Mouse (Mus musculus) midbrain, embryonic 10.5 days (tissue): Measurements from ENCODE around the gene Slc12a8. TPM values are rescaled to one million over a fixed set of nuclear protein-coding genes. Genes with fewer than 3 reads are reported as not detected.

ENCODE experiments used
- DNase-seq: peaks from one replicate; pipeline ENCODE4 v3.0.0-alpha.2; 2017; ENCODE audit warnings: low spot score
- H3K27ac ChIP-seq: fragments of 300-500 bp; sonication (generic); replicated peaks from 2 replicates; pipeline ENCODE4 v1.5.1; 2016; ENCODE audit warnings: mild to moderate bottlenecking
- H3K27me3 ChIP-seq: fragments of 300-500 bp; sonication (generic); 2 replicates; pipeline ENCODE4 v1.6.1; 2016; ENCODE audit warnings: low read depth, mild to moderate bottlenecking; ENCODE audit not compliant: poor library complexity, severe bottlenecking
- H3K36me3 ChIP-seq: fragments of 300-500 bp; sonication (generic); 2 replicates; pipeline ENCODE4 v1.6.1; 2016; ENCODE audit warnings: mild to moderate bottlenecking, moderate library complexity
- H3K4me1 ChIP-seq: fragments of 300-500 bp; sonication (generic); 2 replicates; pipeline ENCODE4 v1.6.1; 2016
- H3K4me3 ChIP-seq: fragments of 300-500 bp; sonication (generic); 2 replicates; pipeline ENCODE4 v1.5.1; 2016; ENCODE audit warnings: mild to moderate bottlenecking, moderate library complexity
- H3K9me3 ChIP-seq: fragments of 300-500 bp; sonication (generic); replicated peaks from 2 replicates; pipeline ENCODE4 v1.6.1; 2016; ENCODE audit warnings: mild to moderate bottlenecking
- WGBS: fragments of 180-500 bp; shearing (Covaris S2); methylation state at CpG from one replicate; pipeline ENCODE4 v1.1.7; 2016; 5-methylcytosine and 5-hydroxymethylcytosine counted together
- polyA plus RNA-seq: library from polyadenylated mRNA; unstranded; fragments of >200 nt; fragmentation: Nextera tagmentation; extraction: Ambion mirVana; gene quantifications from 2 replicates; pipeline ENCODE4 v1.2.1, GENCODE M21; 2016

The Slc12a8 gene
- polyA plus RNA-seq, 1 experiment from 2014 or later = 1.9 TPM

DNA sequence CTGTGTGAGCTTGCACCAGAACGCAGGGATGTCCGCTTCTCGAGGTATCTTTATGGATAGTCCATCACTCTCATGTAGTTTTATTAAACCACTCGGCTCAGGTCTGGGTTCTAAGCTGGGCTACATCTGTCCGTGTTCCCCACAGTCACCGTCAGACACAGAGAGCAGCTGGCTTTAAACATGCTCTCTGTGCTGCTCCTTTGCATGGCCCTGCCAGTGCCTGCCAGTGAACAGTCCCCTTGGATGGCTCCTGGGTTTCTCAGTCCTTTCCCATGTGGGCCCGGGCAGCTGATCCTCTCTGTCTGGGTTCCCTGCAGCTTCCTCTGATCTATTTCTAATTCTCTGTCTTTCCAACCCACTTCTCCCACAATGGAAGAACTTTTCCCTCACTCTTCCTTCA, 93.3 kb downstream of the Slc12a8 start:
- 86% methylated on average over 7 of the region's 7 CpGs for WGBS

DNA sequence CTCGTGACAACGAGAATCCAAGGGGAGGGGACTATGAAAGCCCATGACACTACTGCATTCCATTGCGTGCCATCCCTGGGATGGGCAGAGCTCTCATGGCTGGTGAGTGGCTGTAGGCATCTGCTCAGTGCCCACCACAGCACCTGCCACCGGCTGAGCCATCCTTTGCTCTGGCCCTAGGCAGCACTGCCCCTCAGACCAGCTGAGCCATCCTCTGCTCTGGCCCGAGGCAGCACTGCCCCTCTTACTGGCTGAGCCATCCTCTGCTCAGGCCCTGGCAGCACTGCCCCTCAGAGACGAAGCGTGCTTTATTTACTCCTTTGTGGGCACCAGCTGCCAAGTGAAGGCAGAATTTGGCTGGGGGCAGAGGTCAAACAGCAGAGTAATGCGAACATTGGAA, 94.2 kb downstream of the Slc12a8 start:
- Histone ChIP-seq H3K4me1 (peaks cover 44% of the 10 kb centered on the region), H3K9me3 (no peaks in the 10 kb centered on the region), H3K27ac (peak overlapping the region; percentile 91), H3K4me3 (no peak overlapping the region), H3K36me3 (no peaks in the 10 kb centered on the region), H3K27me3 (no peaks in the 10 kb centered on the region)
- 81% methylated on average over 8 of the region's 8 CpGs for WGBS
- no peak for DNase-seq

More for the DNA sequence above, 93.3 kb downstream of the Slc12a8 start:
- Histone ChIP-seq H3K9me3 (no peaks in the 10 kb centered on the region), H3K27me3 (no peaks in the 10 kb centered on the region), H3K27ac (peak overlapping the region; percentile 91), H3K36me3 (no peaks in the 10 kb centered on the region), H3K4me3 (no peak overlapping the region), H3K4me1 (peaks cover 47% of the 10 kb centered on the region)
- no peak for DNase-seq

DNA sequence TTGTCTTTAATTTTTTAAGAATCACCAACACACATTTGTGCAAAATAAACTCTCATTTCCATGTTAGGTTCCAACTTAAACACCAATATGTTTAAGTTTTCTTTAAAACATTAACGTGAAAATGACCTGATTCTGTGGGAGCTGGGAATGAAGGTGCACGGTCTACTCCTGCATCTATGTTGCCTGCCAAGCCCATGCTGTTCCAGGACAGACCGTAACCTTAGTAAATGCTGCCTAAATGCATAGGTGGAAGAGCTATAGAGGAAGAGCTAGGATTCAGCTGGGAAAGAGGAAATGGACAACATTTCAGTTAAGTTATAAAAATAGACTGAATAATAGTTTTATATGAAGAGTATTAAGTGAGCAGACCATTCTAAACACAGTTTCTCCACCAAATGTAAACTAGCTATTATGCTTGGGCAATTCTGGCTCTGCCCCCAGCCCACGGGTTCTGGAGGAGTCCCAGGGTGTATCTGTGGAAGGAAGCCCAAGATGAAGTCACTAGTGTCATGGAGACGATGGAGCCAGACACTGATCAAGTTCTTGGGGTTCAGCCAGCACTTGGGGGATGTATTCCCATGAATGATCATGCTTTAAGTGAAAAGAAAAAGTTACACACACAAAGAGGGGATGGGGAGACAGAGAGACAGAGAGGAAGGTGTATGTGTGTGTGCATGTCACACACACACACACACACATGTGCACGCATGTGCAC, 95.1 kb downstream of the Slc12a8 start:
- peaks cover 35% of the 10 kb centered on the region for H3K4me1 ChIP-seq
- H3K36me3 ChIP-seq = no peaks in the 10 kb centered on the region
- DNase-seq = no peak
- 90% methylated on average over 6 of the region's 6 CpGs for WGBS
- no peaks in the 10 kb centered on the region for H3K27me3 ChIP-seq
- H3K9me3 ChIP-seq = no peaks in the 10 kb centered on the region
- H3K27ac ChIP-seq = no peak overlapping the region
- no peak overlapping the region for H3K4me3 ChIP-seq

DNA sequence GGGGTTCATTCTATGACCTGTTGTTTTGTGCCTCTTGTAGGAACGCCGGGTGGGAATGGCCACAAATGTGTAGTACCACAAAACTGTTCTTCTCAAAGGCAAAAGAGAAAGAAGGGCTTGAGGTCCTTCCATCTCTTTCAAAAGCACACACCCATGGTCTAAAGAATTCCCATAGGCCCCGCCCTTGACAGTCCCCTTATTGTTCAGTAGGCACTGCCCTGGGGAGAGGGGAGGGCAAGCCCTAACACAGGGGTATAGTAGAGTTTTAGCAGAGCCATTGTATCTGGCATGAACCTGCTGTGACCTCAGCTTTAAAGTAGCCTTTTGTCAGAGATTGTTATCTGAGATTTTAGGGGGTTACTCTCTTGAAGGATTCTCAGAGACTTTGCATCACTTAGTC, 98.9 kb downstream of the Slc12a8 start:
- H3K4me1 ChIP-seq = peaks cover 10% of the 10 kb centered on the region
- H3K4me3 ChIP-seq = no peak overlapping the region
- no peaks in the 10 kb centered on the region for H3K36me3 ChIP-seq
- no peak for DNase-seq
- no peaks in the 10 kb centered on the region for H3K27me3 ChIP-seq
- H3K27ac ChIP-seq = 0 out of 2 replicates have a peak overlapping the region, but pooled peaks have one; percentile 20
- H3K9me3 ChIP-seq = no peaks in the 10 kb centered on the region
- 55% methylated on average over 3 of the region's 3 CpGs for WGBS

DNA sequence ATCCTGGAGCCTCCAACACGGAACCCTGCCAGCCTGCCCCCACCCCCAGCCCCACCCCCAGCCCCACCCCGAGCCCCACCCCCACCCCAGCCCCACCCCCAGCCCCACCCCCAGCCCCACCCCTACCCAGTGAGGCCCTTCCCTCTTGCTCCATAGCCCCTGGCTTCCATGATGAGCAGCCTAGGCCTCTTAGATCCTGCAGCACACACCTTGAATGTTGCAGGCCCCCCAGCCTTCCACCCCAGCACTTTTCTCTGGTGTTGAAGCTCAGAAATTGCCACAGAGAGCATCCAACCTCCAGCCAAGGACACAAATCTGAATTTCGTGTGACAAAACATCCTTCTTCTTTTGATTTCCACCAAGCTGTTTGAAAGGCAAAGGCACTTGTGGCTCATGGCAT, 104.7 kb downstream of the Slc12a8 start:
- Histone ChIP-seq H3K27me3 (no peaks in the 10 kb centered on the region), H3K4me3 (no peak overlapping the region), H3K4me1 (no peaks in the 10 kb centered on the region), H3K36me3 (no peaks in the 10 kb centered on the region), H3K27ac (peak overlapping the region; percentile 9; the same call in 1 of the 2 replicates), H3K9me3 (no peaks in the 10 kb centered on the region)
- 53% methylated on average over 3 of the region's 3 CpGs for whole genome bisulfite sequencing
- DNase-seq = no peak

DNA sequence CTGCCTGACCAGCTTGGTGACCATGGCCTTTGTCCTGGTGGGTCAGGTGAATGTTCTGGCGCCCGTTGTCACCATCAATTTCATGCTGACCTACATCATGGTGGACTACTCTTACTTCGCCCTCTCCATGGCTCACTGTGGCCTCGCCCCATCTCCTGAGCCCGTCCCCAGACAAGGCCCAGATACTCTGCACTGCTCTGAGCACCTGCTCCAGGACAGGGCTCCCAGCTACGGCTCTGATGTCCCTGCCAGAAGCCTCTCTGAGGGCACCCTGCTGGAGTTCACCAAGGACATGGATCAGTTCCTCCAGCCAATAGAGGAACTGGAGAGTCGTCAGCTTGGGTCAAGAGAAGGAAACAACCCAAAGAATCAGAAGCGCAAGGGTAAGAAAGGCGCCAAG, 107.5 kb downstream of the Slc12a8 start:
- Histone ChIP-seq H3K4me3 (no peak overlapping the region), H3K4me1 (no peaks in the 10 kb centered on the region), H3K27ac (no peak overlapping the region), H3K27me3 (no peaks in the 10 kb centered on the region), H3K36me3 (no peaks in the 10 kb centered on the region), H3K9me3 (no peaks in the 10 kb centered on the region)
- 95% methylated on average over 9 of the region's 9 CpGs for WGBS
- DNase-seq = no peak

DNA sequence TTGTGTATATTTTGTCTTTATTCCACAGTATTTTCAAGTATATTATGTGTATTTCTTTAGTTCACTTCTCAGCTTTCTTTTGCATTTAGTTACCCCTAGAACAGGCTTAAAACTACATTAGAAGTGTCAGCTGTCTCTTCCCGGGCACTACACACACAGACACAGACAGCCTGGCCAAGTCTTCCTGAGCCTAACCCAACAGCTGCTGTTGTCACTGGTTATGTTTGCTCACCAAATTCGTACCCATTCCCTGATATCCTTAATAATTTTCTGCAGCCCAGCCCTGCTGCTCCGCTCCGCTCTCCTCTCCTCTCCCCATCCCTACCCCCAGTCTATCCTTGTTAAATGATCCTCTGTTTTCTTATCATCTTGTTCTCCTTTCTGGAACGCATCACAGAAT, 112.4 kb downstream of the Slc12a8 start:
- no peaks in the 10 kb centered on the region for H3K4me1 ChIP-seq
- H3K4me3 ChIP-seq = no peak overlapping the region
- no peaks in the 10 kb centered on the region for H3K9me3 ChIP-seq
- H3K36me3 ChIP-seq = no peaks in the 10 kb centered on the region
- DNase-seq = no peak
- 94% methylated on average over 5 of the region's 5 CpGs for WGBS
- no peaks in the 10 kb centered on the region for H3K27me3 ChIP-seq
- no peak overlapping the region for H3K27ac ChIP-seq

DNA sequence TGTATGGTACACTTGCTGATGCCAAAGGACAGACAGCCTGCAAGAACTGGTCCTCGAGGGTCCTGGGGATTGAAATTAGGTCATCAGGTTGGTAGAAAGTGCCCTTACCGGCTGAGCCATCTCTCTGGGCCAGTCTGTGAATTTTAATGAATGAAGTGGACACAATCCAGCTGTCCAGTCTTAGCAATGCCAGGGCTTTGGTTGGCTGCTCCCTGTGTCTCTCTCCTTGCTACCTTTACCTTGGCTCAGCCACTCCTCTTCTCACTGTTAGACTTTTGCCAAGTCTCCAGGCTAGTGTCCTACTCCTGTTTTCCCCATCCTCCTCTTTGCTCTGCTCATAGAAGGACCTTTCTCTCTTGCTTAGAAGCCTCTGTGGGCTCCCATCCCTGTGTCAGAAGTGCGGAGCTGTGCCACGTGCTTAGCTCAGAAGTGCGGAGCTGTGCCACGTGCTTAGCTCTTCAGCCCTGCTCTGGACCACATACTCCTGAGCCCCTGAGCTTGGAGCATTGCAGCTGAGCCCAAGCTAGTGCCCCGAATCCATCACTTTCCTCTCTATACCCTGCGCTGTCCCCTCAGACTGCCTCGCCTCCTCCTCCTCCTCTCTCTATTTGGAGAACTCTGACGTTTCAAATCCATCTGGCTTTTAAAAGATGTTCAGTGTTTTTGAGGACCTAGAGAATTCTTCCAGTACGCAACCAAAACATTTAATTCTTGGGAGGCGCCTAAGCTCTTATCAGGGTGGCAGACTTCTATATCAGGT, 118.9 kb downstream of the Slc12a8 start:
- no peak overlapping the region for H3K4me3 ChIP-seq
- H3K27me3 ChIP-seq = no peaks in the 10 kb centered on the region
- peak overlapping the region; percentile 38; the same call in 1 of the 2 replicates for H3K27ac ChIP-seq
- 82% methylated on average over 12 of the region's 12 CpGs for WGBS
- H3K4me1 ChIP-seq = no peaks in the 10 kb centered on the region
- no peaks in the 10 kb centered on the region for H3K9me3 ChIP-seq
- H3K36me3 ChIP-seq = no peaks in the 10 kb centered on the region
- DNase-seq = no peak

DNA sequence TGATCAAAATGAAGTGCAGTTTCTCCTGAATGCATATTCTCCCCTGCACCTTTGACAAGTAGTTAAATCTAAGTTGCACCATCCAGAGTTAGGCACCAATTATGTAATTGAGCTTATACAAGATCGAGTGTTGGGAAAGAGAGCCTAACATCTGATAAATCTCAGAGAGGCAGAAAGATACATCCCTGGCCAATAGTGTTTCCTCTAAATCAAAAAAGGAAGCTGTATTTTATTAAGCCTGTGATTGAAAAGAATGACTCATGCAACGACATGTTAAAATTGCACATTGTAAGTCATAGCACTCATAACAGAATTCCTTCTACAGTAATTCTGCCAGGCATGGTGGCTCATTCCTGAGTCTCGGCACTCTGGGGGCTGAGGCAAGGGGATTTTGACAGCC, 124.7 kb downstream of the Slc12a8 start:
- H3K27ac ChIP-seq = no peak overlapping the region
- no peak for DNase-seq
- no peaks in the 10 kb centered on the region for H3K4me1 ChIP-seq
- H3K9me3 ChIP-seq = no peaks in the 10 kb centered on the region; the same call in 1 of the 2 replicates
- no peak overlapping the region for H3K4me3 ChIP-seq
- H3K27me3 ChIP-seq = no peaks in the 10 kb centered on the region
- no peaks in the 10 kb centered on the region for H3K36me3 ChIP-seq
- 81% methylated on average over 3 of the region's 3 CpGs for WGBS

DNA sequence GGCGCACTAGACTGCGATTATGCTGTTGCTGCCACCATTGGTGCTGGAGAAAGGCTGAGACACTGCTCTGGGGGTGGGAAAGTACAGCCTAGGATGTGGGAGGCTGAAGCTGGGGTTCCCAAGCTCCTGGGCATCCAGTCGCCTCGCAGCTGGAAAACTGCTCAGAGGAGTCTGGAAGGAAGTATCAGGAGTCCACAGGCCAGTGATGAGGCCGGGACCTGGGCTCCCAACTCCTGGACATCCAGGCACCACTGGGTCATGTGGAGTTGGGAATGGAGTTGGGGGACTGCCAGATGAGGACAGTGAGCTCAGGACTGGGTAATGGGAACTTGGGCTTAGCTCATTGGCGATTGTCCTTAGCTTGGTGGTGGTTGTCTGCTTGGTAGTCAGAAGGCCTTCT, 136.0 kb downstream of the Slc12a8 start:
- no peak for DNase-seq
- 91% methylated on average over 6 of the region's 6 CpGs for WGBS
- no peak overlapping the region for H3K27ac ChIP-seq
- no peaks in the 10 kb centered on the region for H3K36me3 ChIP-seq
- H3K27me3 ChIP-seq = no peaks in the 10 kb centered on the region
- no peak overlapping the region for H3K4me3 ChIP-seq
- H3K9me3 ChIP-seq = peaks cover 25% of the 10 kb centered on the region; the same call in 1 of the 2 replicates
- H3K4me1 ChIP-seq = no peaks in the 10 kb centered on the region

DNA sequence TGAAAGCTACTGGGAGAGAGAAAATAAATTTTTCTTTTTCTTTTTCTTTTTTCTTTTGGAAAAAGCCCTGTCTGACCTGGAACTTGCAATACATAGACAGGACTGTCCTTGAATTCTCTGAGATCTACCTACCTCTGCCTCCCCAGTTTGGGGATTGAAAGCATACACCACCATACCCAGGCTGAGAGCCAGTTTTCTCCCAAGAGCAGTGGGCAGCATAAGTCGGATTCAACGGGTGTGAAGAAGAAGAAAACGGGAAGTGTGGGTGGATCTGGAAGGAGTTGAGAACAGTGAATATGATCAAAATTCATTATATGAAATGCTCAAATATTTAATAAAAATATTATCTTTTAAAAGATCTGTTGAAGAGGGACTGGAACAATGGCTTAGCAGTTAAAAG, 138.3 kb downstream of the Slc12a8 start:
- Histone ChIP-seq H3K4me1 (peaks cover 8% of the 10 kb centered on the region; the same call in 1 of the 2 replicates), H3K9me3 (peaks cover 4% of the 10 kb centered on the region; the same call in 1 of the 2 replicates), H3K4me3 (no peak overlapping the region), H3K27me3 (no peaks in the 10 kb centered on the region), H3K27ac (no peak overlapping the region), H3K36me3 (no peaks in the 10 kb centered on the region)
- DNase-seq = no peak
- 90% methylated on average over 3 of the region's 3 CpGs for WGBS

DNA sequence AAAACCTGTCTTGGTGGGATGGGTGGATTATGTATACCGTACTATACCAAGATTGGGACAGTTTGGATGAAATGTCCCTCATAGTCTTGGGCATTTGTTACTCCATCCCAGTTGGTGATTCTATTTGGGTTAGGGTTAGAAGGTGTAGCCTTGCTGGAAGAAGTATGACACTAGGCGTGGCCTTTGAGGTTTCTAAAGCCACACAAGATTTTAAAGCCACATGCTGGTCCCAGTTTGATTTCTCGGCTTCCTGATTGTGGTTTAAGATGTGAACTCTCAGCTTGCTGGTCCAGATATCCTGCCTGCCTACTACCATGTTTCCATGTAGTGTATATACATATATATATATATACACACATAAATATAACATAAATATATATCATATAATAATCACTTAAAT, 140.1 kb downstream of the Slc12a8 start:
- no peaks in the 10 kb centered on the region for H3K9me3 ChIP-seq
- no peak for DNase-seq
- no peak overlapping the region for H3K27ac ChIP-seq
- H3K36me3 ChIP-seq = no peaks in the 10 kb centered on the region
- H3K27me3 ChIP-seq = no peaks in the 10 kb centered on the region
- 88% methylated on average over 3 of the region's 3 CpGs for WGBS
- peaks cover 8% of the 10 kb centered on the region; the same call in 1 of the 2 replicates for H3K4me1 ChIP-seq
- no peak overlapping the region for H3K4me3 ChIP-seq

DNA sequence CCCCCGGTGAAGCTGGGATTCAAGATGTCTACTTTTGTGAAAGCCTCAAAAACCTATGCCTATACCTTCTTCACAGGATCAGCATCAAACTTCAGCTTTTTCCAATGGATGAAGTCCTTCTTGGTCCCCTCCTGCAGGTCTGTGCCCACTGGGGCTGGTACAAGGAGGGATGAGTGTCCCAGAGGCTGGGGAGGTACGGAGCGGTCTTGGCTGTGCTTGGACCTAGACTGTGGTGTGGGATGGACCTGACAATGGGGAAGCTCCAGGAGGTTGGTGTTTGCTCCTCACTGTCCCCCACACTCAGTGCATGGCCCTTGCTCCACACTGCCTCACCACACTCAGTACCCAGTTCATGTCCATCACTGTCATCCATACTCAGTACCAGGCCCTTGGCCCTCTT, 141.0 kb downstream of the Slc12a8 start:
- DNase-seq = no peak
- H3K4me1 ChIP-seq = peaks cover 8% of the 10 kb centered on the region; the same call in 1 of the 2 replicates
- H3K4me3 ChIP-seq = no peak overlapping the region
- H3K36me3 ChIP-seq = no peaks in the 10 kb centered on the region
- H3K9me3 ChIP-seq = no peaks in the 10 kb centered on the region
- 0 out of 2 replicates have a peak overlapping the region, but pooled peaks have one; percentile 28 for H3K27ac ChIP-seq
- 93% methylated on average over 3 of the region's 3 CpGs for WGBS
- no peaks in the 10 kb centered on the region for H3K27me3 ChIP-seq
